Mouse (Mus musculus) thymus, adult 2 months (tissue): ENCODE data around the gene Zfp715. TPM values are rescaled to one million over a fixed set of nuclear protein-coding genes. Genes with fewer than 3 reads are reported as not detected.
"Not testable (repeated sequence)": the region's sequence is repeated elsewhere in the genome, so short reads cannot be mapped to it uniquely, and the experiment has no call there.

Experiments used
- DNase-seq: peaks from one replicate; pipeline ENCODE4 v3.0.0; 2021
- H3K27ac ChIP-seq: fragments of 200-500 bp; 2 replicates; pipeline ENCODE4 v1.5.1; 2012; ENCODE audit warnings: low read length, control low read depth; ENCODE audit not compliant: control insufficient read depth, insufficient read depth
- H3K27me3 ChIP-seq: fragments of 200-500 bp; 2 replicates; pipeline ENCODE4 v1.6.1; 2012; ENCODE audit warnings: mild to moderate bottlenecking, low read length, moderate library complexity, mixed read lengths; ENCODE audit not compliant: control insufficient read depth, insufficient read depth
- H3K36me3 ChIP-seq: fragments of 200-500 bp; 2 replicates; pipeline ENCODE4 v1.6.1; 2012; ENCODE audit warnings: mild to moderate bottlenecking, low read length, moderate library complexity; ENCODE audit not compliant: control insufficient read depth, insufficient read depth
- H3K4me1 ChIP-seq: fragments of 200-500 bp; replicated peaks from 2 replicates; pipeline ENCODE4 v1.6.1; 2012; ENCODE audit warnings: low read length; ENCODE audit not compliant: control insufficient read depth, insufficient read depth
- H3K4me3 ChIP-seq: fragments of 200-500 bp; 2 replicates; pipeline ENCODE4 v1.5.1; 2012; ENCODE audit warnings: mild to moderate bottlenecking, low read length, control low read depth, moderate library complexity; ENCODE audit not compliant: control insufficient read depth, insufficient read depth
- CTCF ChIP-seq: fragments of 200-500 bp; IDR thresholded peaks from 2 replicates; pipeline ENCODE4 v1.5.1; 2012; ENCODE audit warnings: mild to moderate bottlenecking, control low read depth, low read length, moderate library complexity, borderline replicate concordance; ENCODE audit not compliant: control insufficient read depth, poor library complexity, insufficient read depth; ENCODE audit errors: extremely low read depth
- POLR2A ChIP-seq: fragments of 200-500 bp; IDR thresholded peaks from 2 replicates; pipeline ENCODE4 v1.6.1; 2012; ENCODE audit warnings: mild to moderate bottlenecking, low read length, control low read depth, moderate library complexity; ENCODE audit not compliant: control insufficient read depth, poor library complexity, insufficient read depth; ENCODE audit errors: extremely low read depth
- WGBS: fragments of 180-500 bp; shearing (Covaris S2); methylation state at CpG from one replicate; pipeline ENCODE4 v1.1.7; 2018; 5-methylcytosine and 5-hydroxymethylcytosine counted together
- polyA plus RNA-seq: library from polyadenylated mRNA; depleted of rRNA; stranded (reverse); fragments of >200 nt; gene quantifications from 2 replicates; pipeline ENCODE4 v1.2.3, GENCODE M21; 2012; rRNA removed

The Zfp715 gene
- polyA plus RNA-seq, 1 experiment, result 6.7 TPM

DNA sequence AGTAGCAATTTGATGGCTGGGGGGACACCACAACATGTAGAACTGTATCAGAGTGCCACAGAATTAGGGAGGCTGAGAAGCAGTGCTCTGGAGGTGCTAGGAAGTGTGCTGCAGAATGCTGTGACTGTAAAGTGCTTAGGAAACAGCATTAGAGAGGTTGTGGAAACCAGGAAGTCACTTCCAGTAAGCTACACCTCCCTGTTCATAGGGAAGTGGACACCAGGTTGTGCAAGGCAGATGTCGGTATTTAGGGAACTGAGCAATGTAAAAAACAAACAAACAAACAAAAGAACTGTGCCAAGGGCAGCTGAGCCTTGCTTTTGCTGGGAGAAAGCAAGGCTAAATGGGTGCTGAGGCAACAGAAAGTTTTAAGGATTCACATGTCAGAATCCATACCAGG lies 39.6 kb downstream of the Zfp715 start:
- 31% methylated on average over 1 of the region's 1 CpGs for WGBS

GRCm38 (mm10) chr7:43267359-43267758 lies 45.7 kb downstream of the Zfp715 start:
- not testable (repeated sequence) for DNase-seq, H3K4me3 ChIP-seq, H3K27me3 ChIP-seq, H3K4me1 ChIP-seq, H3K27ac ChIP-seq, H3K36me3 ChIP-seq
- WGBS, result 92% methylated on average over 13 of the region's 13 CpGs

More for the DNA sequence above, 39.6 kb downstream of the Zfp715 start:
- H3K27me3 ChIP-seq, result no peaks in the 10 kb centered on the region
- no peak overlapping the region for H3K4me3 ChIP-seq
- H3K27ac ChIP-seq, result no peak overlapping the region
- no peaks in the 10 kb centered on the region for H3K36me3 ChIP-seq
- H3K4me1 ChIP-seq, result no peaks in the 10 kb centered on the region
- no peak for DNase-seq
- TF ChIP-seq POLR2A (no peak), CTCF (no peak)

- Histone ChIP-seq H3K27ac (no peak overlapping the region), H3K4me3 (no peak overlapping the region), H3K36me3 (no peaks in the 10 kb centered on the region), H3K27me3 (no peaks in the 10 kb centered on the region), H3K4me1 (no peaks in the 10 kb centered on the region)
- 85% methylated on average over 7 of the region's 7 CpGs for WGBS
- TF ChIP-seq POLR2A, result no peak
- TF ChIP-seq CTCF, result no peak
- DNase-seq, result no peak
Observed at GRCm38 (mm10) chr7:43253540-43253939, 59.6 kb downstream of the Zfp715 start.

- H3K27ac ChIP-seq, H3K4me3 ChIP-seq, H3K36me3 ChIP-seq, H3K4me1 ChIP-seq, H3K27me3 ChIP-seq, DNase-seq: not testable (repeated sequence)
- WGBS, result 80% methylated on average over 1 of the region's 1 CpGs
Observed at GRCm38 (mm10) chr7:43250718-43251117, 62.4 kb downstream of the Zfp715 start.

Other genes starting within 250 kb of the Zfp715 start
- gene Zfp936, start 199.1 kb downstream of the Zfp715 start, polyA plus RNA-seq, result not detected in 2 replicates
- gene Siglecf, start 38.0 kb upstream of the Zfp715 start, polyA plus RNA-seq, result 1.5 and 2.0 TPM in 2 replicates
- gene Siglecg, start 94.9 kb upstream of the Zfp715 start, polyA plus RNA-seq, result 13.8 and 17.8 TPM in 2 replicates
- 0.04 TPM in 1 of 2 replicates, not detected in the other for gene Lim2, start 114.4 kb upstream of the Zfp715 start, polyA plus RNA-seq
- 57.9 and 69.4 TPM in 2 replicates for gene Nkg7, start 123.8 kb upstream of the Zfp715 start, polyA plus RNA-seq
- gene Cldnd2, start 127.5 kb upstream of the Zfp715 start, polyA plus RNA-seq, result not detected in 2 replicates
- gene Etfb, start 130.8 kb upstream of the Zfp715 start, polyA plus RNA-seq, result 61.4 and 79.7 TPM in 2 replicates
- gene Gm45233, start 130.8 kb upstream of the Zfp715 start, polyA plus RNA-seq, result 0.59 and 1.8 TPM in 2 replicates
- 2.7 and 3.8 TPM in 2 replicates for gene Vsig10l, start 149.9 kb upstream of the Zfp715 start, polyA plus RNA-seq
- 1.1 and 1.2 TPM in 2 replicates for gene Iglon5, start 176.8 kb upstream of the Zfp715 start, polyA plus RNA-seq
- gene 4931406B18Rik, start 192.6 kb upstream of the Zfp715 start, polyA plus RNA-seq, result 0.03 TPM in 1 of 2 replicates, not detected in the other
- 12.3 and 15.8 TPM in 2 replicates for gene Cd33, start 231.1 kb upstream of the Zfp715 start, polyA plus RNA-seq
- 1.2 and 1.5 TPM in 2 replicates for gene Zfp658, start 249.0 kb upstream of the Zfp715 start, polyA plus RNA-seq